Comparison of ENCODE assay signal across 8 mouse cellular contexts in genomic region chr4:139967475-139967891, GRCm38 (mm10). TPM values are rescaled to one million over a fixed set of nuclear protein-coding genes. Genes with fewer than 3 reads are reported as not detected.
DNase-seq lines count a peak whose midpoint lies in the region; ATAC-seq and TF ChIP-seq lines count a peak whose summit lies in the region.

No protein-coding gene starts in this region.

- no peak overlapping the region for H3K4me2 ChIP-seq in embryonic facial prominence, embryonic 13.5 days
- H3K4me2 ChIP-seq in intestine, embryonic 14.5 days (ENCODE audit: low read length), result no peak overlapping the region
- peak overlapping the region; percentile 31 for H3K4me2 ChIP-seq in liver, embryonic 14.5 days (ENCODE audit: low read depth)

- TF ChIP-seq CTCF in liver, embryonic 14.5 days (IDR thresholded peaks at IDR 0.05; ENCODE audit: low read depth), result no peak

- 22% methylated on average over 10 of the region's 10 CpGs for WGBS in embryonic facial prominence, embryonic 13.5 days
- WGBS in intestine, embryonic 14.5 days, result 15% methylated on average over 10 of the region's 10 CpGs
- 23% methylated on average over 10 of the region's 10 CpGs for WGBS in liver, embryonic 14.5 days (ENCODE audit: insufficient replicate concordance)

- H3K27me3 ChIP-seq in embryonic facial prominence, embryonic 13.5 days, result peaks cover 15% of the 10 kb centered on the region; the same call in 1 of the 2 replicates
- H3K27me3 ChIP-seq in intestine, embryonic 14.5 days (replicated peaks; ENCODE audit: control insufficient read depth, insufficient read depth, low read length), result no peaks in the 10 kb centered on the region
- H3K27me3 ChIP-seq in liver, embryonic 14.5 days (ENCODE audit: control insufficient read depth, insufficient read depth, low read length), result no peaks in the 10 kb centered on the region

- ATAC-seq in embryonic facial prominence, embryonic 13.5 days (ENCODE audit: insufficient number of reproducible peaks, insufficient read depth, low FRiP score, low TSS enrichment, low read depth), result no peak
- ATAC-seq in intestine, embryonic 14.5 days (replicated peaks; ENCODE audit: low FRiP score, low TSS enrichment, low read depth), result peak; percentile 22; the same call in 1 of the 2 replicates
- ATAC-seq in liver, embryonic 14.5 days (ENCODE audit: insufficient read depth), result peak; percentile 69

- H3K4me1 ChIP-seq in embryonic facial prominence, embryonic 13.5 days, result peaks cover 12% of the 10 kb centered on the region
- no peaks in the 10 kb centered on the region for H3K4me1 ChIP-seq in intestine, embryonic 14.5 days (replicated peaks; ENCODE audit: control insufficient read depth, insufficient read depth, low read length)
- no peaks in the 10 kb centered on the region; a peak in 1 of 4 replicates for H3K4me1 ChIP-seq in liver, embryonic 14.5 days (replicated peaks; ENCODE audit: control insufficient read depth in 2 of 2, insufficient read depth in 2 of 2, low read length in 1 of 2)

- 0 out of 2 replicates have a peak overlapping the region, but pooled peaks have one; percentile 27 for H3K9ac ChIP-seq in embryonic facial prominence, embryonic 13.5 days
- no peak overlapping the region for H3K9ac ChIP-seq in intestine, embryonic 14.5 days (ENCODE audit: low read length)
- no peak overlapping the region for H3K9ac ChIP-seq in liver, embryonic 14.5 days (replicated peaks)

- H3K36me3 ChIP-seq in embryonic facial prominence, embryonic 13.5 days, result no peaks in the 10 kb centered on the region
- H3K36me3 ChIP-seq in intestine, embryonic 14.5 days (ENCODE audit: control insufficient read depth, insufficient read depth, low read length), result no peaks in the 10 kb centered on the region
- H3K36me3 ChIP-seq in liver, embryonic 14.5 days (replicated peaks; ENCODE audit: control insufficient read depth, insufficient read depth, low read depth), result no peaks in the 10 kb centered on the region

- DNase-seq in retina, postnatal 1 day, result peak; percentile 46
- no peak for DNase-seq in retina, embryonic 14.5 days (ENCODE audit: low spot score)
- no peak for DNase-seq in intestine, embryonic 14.5 days (ENCODE audit: low spot score)
- DNase-seq in liver, embryonic 14.5 days (ENCODE audit: low read depth in 3 of 3, low spot score in 3 of 3), result peak; percentile 13 to 25 (median 17)
- DNase-seq in testis, postnatal 14 days (ENCODE audit: low spot score), result peak; percentile 43
- DNase-seq in left cerebral cortex, adult 11 months (ENCODE audit: low spot score), result no peak
- DNase-seq in frontal cortex, postnatal 14 days (ENCODE audit: low spot score in 2 of 2), result no peak

- H3K27ac ChIP-seq in embryonic facial prominence, embryonic 13.5 days, result no peak overlapping the region
- H3K27ac ChIP-seq in intestine, embryonic 14.5 days (ENCODE audit: low read depth), result no peak overlapping the region; the same call in 1 of the 2 replicates
- no peak overlapping the region for H3K27ac ChIP-seq in liver, embryonic 14.5 days

- no peak overlapping the region for H3K4me3 ChIP-seq in embryonic facial prominence, embryonic 13.5 days
- H3K4me3 ChIP-seq in intestine, embryonic 14.5 days (ENCODE audit: low read depth, low read length), result no peak overlapping the region
- H3K4me3 ChIP-seq in liver, embryonic 14.5 days (ENCODE audit: insufficient read depth in 1 of 2, low read depth in 2 of 2, low read length in 2 of 2), result peak overlapping the region in 1 of 2 experiments; percentile 16; a peak in 1 of 4 replicates

- TF ChIP-seq EP300 in liver, embryonic 14.5 days (IDR thresholded peaks at IDR 0.05; ENCODE audit: low read depth), result no peak

- no peaks in the 10 kb centered on the region for H3K9me3 ChIP-seq in embryonic facial prominence, embryonic 13.5 days
- H3K9me3 ChIP-seq in intestine, embryonic 14.5 days (ENCODE audit: control insufficient read depth, low read length), result no peaks in the 10 kb centered on the region
- no peaks in the 10 kb centered on the region for H3K9me3 ChIP-seq in liver, embryonic 14.5 days (ENCODE audit: control insufficient read depth, low read length)

RNA-seq across cellular contexts. Expression of gene Klhdc7a, which starts 0.3 kb away (rescaled TPM):
- polyA plus RNA-seq in embryonic facial prominence, embryonic 13.5 days (2015; fragmentation: Nextera tagmentation; extraction: Ambion mirVana), result 0.03 and 0.06 TPM in 2 replicates
- polyA plus RNA-seq in intestine, embryonic 14.5 days (2014; fragmentation: Nextera tagmentation; extraction: Ambion mirVana), result 0.09 and 0.15 TPM in 2 replicates
- 0.34 and 0.39 TPM in 2 replicates for polyA plus RNA-seq in liver, embryonic 14.5 days (2012; rRNA removed)
- 0.20 and 0.23 TPM in 2 replicates for polyA plus RNA-seq in liver, embryonic 14.5 days (2014; fragmentation: Nextera tagmentation; extraction: Ambion mirVana)

Comparison
In these comparisons a context has a peak if more than half of its experiments do, and no peak if none do; other contexts are left out.
1. DNase-seq: peak in retina, postnatal 1 day (single experiment), liver, embryonic 14.5 days (3 of 3) and testis, postnatal 14 days (single experiment); none in retina, embryonic 14.5 days (single experiment), intestine, embryonic 14.5 days (single experiment), left cerebral cortex, adult 11 months (single experiment) and frontal cortex, postnatal 14 days (0 of 2).